Mouse (Mus musculus): ENCODE data around the gene Pip5k1b.
A peak's percentile ranks its signal among the peaks of the same experiment; 100 is the strongest.

The Pip5k1b gene

GRCm38 (mm10) chr19:24542293-24542675 is 13.4 kb downstream of the Pip5k1b start:
- no peak for DNase-seq

- DNase-seq, result no peak
These were observed 13.9 kb downstream of the Pip5k1b start for GRCm38 (mm10) chr19:24541669-24542292.

GRCm38 (mm10) chr19:24540952-24541668 is 14.6 kb downstream of the Pip5k1b start:
- DNase-seq, result no peak

- no peak for DNase-seq
These were observed 16.6 kb downstream of the Pip5k1b start for GRCm38 (mm10) chr19:24539041-24539440.

- no peak for DNase-seq
These were observed 17.5 kb downstream of the Pip5k1b start for GRCm38 (mm10) chr19:24538181-24538580.

GRCm38 (mm10) chr19:24537691-24538090 is 18.0 kb downstream of the Pip5k1b start:
- DNase-seq, result no peak

- no peak for DNase-seq
These were observed 18.8 kb downstream of the Pip5k1b start for GRCm38 (mm10) chr19:24536920-24537319.

- DNase-seq, result no peak
These were observed 19.4 kb downstream of the Pip5k1b start for GRCm38 (mm10) chr19:24536280-24536679.

- no peak for DNase-seq
These were observed 20.5 kb downstream of the Pip5k1b start for GRCm38 (mm10) chr19:24535161-24535560.

GRCm38 (mm10) chr19:24534733-24535132 is 20.9 kb downstream of the Pip5k1b start:
- DNase-seq, result no peak

- peak; percentile 19 for DNase-seq
These were observed 26.6 kb downstream of the Pip5k1b start for GRCm38 (mm10) chr19:24528910-24529561.

- no peak for DNase-seq
These were observed 27.4 kb downstream of the Pip5k1b start for GRCm38 (mm10) chr19:24528129-24528730.

GRCm38 (mm10) chr19:24527613-24527948 is 28.1 kb downstream of the Pip5k1b start:
- no peak for DNase-seq

- peak; percentile 9 for DNase-seq
These were observed 28.7 kb downstream of the Pip5k1b start for GRCm38 (mm10) chr19:24526731-24527612.

GRCm38 (mm10) chr19:24523476-24524313 is 32.0 kb downstream of the Pip5k1b start:
- DNase-seq, result no peak

- DNase-seq, result no peak
These were observed 33.7 kb downstream of the Pip5k1b start for GRCm38 (mm10) chr19:24521997-24522396.

- no peak for DNase-seq
These were observed 34.5 kb downstream of the Pip5k1b start for GRCm38 (mm10) chr19:24521146-24521545.

- no peak for DNase-seq
These were observed 35.8 kb downstream of the Pip5k1b start for GRCm38 (mm10) chr19:24519732-24520409.

GRCm38 (mm10) chr19:24518384-24518783 is 37.3 kb downstream of the Pip5k1b start:
- no peak for DNase-seq

- DNase-seq, result no peak
These were observed 38.6 kb downstream of the Pip5k1b start for GRCm38 (mm10) chr19:24517057-24517456.

GRCm38 (mm10) chr19:24515941-24516340 is 39.7 kb downstream of the Pip5k1b start:
- DNase-seq, result no peak
